Mouse (Mus musculus) heart, adult 8-10 months (tissue): Measurements from ENCODE around the gene Qpctl. TPM values are rescaled to one million over a fixed set of nuclear protein-coding genes. Genes with fewer than 3 reads are reported as not detected.

Source experiments
- DNase-seq: peaks from one replicate; pipeline ENCODE4 v3.0.0; 2022; ENCODE audit warnings: low spot score
- total RNA-seq, 4 experiments: library from RNA; stranded (reverse); gene quantifications; 2 replicates each; pipeline ENCODE4 v1.2.4; 2022

Qpctl gene
- total RNA-seq, 4 experiments from 2014 or later, result 4.1 to 4.7 (median 4.5) TPM

- DNase-seq, result peak; percentile 99
Measured at GRCm38 (mm10) chr7:19119631-19120429, 29.3 kb downstream of the Qpctl start, which contains the start of gene Fbxo46. Fbxo46 (plus strand) TSS chr7:19119859.

GRCm38 (mm10) chr7:19119083-19119482, 30.0 kb downstream of the Qpctl start:
- no peak for DNase-seq

- DNase-seq, result no peak
Measured at GRCm38 (mm10) chr7:19118028-19118771, 30.9 kb downstream of the Qpctl start, which contains the start of gene Gm4969. Gm4969 (minus strand) TSS chr7:19118368.

DNA sequence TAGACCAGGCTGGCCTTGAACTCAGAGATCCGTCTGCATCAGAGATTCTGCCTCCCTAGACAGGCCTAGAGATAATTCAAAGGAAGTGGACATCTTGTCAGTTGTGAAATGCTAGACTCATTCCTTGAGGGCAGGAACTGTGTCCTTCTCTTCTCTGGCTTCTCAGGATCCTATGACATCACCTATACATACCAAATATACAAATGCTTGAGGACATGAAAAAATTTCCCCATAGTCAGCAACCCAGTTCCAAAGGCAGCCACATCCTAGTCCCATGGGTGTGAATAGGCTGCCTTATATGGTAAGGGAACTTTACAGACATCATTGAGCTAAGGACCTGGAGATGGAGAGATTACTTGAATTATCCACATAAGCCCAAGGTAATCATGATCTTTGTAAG, 39.5 kb downstream of the Qpctl start:
- no peak for DNase-seq

DNA sequence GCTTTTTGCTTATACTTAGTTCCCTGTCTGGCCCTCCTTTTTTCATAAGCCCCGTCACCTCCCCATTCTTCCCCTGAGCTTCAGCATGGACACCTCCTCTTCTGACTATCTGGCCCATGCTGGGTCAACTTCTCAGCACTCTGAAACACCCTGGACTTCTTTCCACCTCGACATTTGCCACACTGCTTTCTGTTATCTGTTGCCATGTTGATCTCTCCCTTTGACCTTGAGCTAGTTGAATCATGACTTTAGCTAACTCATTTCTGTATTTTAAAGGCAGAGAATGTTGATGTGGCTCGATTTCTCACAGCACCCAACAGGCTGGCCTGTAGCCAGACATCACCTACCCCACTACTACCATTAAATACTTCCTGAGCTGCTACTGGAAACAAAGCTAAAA, 41.7 kb downstream of the Qpctl start:
- no peak for DNase-seq

DNA sequence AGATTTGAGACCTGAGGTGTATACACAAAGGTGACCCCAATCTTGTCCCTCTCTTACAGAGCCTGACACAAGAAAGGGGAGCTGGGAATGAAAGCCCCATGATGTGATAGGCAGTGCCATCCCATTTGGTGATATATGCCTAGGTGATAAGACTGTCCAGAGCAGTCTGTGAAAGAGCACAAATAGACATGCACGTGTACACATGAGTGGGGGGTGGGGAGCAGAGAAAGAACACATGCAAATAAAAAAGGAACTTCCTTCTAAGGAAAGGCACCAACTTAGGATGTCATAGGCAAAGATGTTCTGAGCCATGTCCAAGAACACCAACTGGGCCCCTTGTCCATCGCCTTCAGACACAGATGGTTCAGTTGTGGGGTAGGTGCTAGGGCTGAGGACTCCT, 44.6 kb downstream of the Qpctl start:
- no peak for DNase-seq

DNA sequence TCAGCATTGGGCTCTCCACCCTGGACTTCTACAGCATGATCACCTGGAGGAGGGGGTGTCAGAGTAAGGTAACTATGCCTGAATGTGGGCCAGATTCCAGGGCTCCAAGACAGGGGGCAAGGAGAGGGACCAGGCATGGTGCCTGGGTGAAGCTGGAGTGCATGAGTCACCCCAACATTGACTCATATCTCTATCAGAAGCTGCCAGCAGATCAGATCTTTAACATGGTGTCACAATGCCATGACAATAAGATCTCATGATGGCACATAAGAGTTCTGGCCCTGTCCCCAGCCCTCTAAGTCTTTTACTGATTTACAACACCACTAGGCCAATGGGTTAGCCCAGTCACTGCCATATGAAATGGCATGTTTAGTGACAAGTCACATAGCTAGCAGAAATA, 45.4 kb downstream of the Qpctl start:
- no peak for DNase-seq

- no peak for DNase-seq
Measured at GRCm38 (mm10) chr7:19100290-19100689, 48.8 kb downstream of the Qpctl start.

- DNase-seq, result no peak
Measured at GRCm38 (mm10) chr7:19098811-19099210, 50.3 kb downstream of the Qpctl start.

DNA sequence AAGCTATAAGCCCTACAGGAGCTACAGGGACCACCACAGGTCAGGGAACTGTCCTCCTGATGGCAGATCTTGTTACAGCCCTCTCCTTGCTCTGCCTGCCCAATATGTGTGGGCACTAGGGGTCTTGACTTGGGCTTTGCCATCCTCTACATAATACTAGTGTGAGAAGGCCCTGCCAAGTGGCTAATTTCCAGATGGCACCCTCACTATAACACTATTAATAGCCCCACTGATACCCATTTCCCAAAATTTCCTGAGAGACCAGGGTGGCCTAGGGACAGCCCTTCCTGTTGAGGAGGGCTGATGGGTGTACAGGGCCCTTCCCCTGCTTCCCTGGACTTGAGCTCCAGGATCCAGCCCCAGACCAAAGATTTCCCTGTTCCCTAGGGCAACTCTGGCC, 51.2 kb downstream of the Qpctl start:
- DNase-seq, result no peak

GRCm38 (mm10) chr7:19097217-19097616, 51.9 kb downstream of the Qpctl start:
- no peak for DNase-seq

DNA sequence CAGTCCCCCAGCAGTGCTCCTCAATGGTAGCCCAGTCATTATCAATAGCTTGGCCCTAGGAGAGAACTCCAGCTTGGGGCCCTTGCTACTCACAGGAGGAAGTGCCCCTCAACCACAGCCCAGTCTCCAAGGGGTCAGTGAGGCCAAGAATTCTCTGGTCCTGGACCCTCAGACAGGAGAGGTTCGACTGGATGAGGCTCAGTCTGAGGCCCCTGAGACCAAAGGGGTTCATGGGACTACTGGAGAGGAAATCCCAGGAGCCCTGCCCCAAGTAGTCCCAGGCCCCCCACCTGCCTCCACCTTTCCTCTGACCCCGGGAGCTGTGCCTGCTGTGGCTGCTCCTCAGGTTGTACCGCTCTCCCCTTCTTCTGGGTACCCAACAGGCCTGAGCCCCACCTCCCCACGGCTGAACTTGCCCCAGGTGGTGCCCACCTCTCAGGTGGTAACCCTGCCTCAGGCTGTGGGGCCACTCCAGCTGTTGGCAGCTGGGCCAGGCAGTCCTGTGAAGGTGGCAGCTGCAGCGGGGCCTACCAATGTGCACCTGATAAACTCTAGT, 52.6 kb downstream of the Qpctl start:
- no peak for DNase-seq

- no peak for DNase-seq
Measured at GRCm38 (mm10) chr7:19095751-19096110, 53.4 kb downstream of the Qpctl start.

- DNase-seq, result no peak
Measured at GRCm38 (mm10) chr7:19094826-19095750, 54.0 kb downstream of the Qpctl start.

DNA sequence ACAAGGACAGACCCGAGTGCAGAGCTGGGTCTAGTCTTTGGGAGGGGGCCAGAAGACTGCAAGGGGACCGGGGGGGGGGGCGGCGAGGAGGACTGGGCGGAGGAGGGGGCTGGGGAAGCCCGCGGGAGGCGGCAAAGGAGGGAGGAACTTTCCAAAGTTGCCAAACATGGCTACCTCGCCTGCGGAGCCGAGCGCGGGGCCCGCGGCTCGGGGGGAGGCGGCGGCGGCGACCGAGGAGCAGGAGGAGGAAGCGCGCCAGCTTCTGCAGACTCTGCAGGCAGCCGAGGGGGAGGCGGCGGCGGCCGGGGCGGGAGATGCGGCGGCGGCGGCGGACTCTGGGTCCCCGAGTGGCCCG, 54.6 kb downstream of the Qpctl start, which contains the start of gene Six5:
Six5 (plus strand) TSS at position 124 of the 355 bp plus-strand sequence.
- DNase-seq, result no peak

- peak; percentile 96 for DNase-seq
Measured at GRCm38 (mm10) chr7:19093537-19094385, 55.3 kb downstream of the Qpctl start.

- DNase-seq, result peak; percentile 85
Measured at GRCm38 (mm10) chr7:19093174-19093521, 55.9 kb downstream of the Qpctl start.

DNA sequence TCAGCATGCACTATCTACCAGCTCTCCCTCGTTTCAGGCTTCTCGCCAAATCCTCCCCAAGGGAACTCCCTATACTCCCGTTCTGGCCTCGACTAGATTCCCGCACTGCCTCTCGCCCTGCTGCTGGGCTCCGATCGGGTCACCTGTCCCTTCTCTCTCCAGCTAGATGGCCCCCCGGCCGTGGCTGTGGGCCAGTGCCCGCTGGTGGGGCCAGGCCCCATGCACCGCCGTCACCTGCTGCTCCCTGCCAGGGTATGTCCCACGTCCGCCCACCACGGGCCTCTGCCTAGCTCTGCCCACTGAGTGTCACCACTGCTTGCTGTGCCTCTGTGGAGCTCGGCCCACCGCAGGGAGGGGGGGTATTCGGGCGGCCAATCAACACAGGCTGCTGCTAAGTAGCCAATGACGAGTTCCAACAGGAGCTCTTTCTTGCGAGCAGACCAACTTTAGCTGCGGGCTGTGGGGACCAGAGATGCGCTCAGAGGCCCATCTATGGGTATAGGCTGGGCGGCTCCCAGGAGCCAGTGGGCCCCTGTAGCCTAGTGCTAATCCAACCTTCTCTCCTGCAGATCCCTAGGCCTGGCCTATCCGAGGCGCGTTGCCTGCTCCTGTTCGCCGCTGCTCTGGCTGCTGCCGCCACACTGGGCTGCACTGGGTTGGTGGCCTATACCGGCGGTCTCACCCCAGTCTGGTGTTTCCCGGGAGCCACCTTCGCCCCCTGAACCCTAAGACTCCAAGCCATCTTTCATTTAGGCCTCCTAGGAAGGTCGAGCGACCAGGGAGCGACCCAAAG, 56.5 kb downstream of the Qpctl start:
- DNase-seq, result peak; percentile 66

- DNase-seq, result no peak
Measured at GRCm38 (mm10) chr7:19091913-19092312, 57.2 kb downstream of the Qpctl start.
